Mouse (Mus musculus): Measurements from ENCODE around the gene Trpm2. TPM values are rescaled to one million over a fixed set of nuclear protein-coding genes. Genes with fewer than 3 reads are reported as not detected.
A peak's percentile ranks its signal among the peaks of the same experiment; 100 is the strongest.

The Trpm2 gene
- polyA plus RNA-seq, 1 experiment from 2014 or later: 0.85 TPM

- no peak overlapping the region for H3K9ac ChIP-seq (ENCODE audit: low read length)
- no peaks in the 10 kb centered on the region for H3K27me3 ChIP-seq (ENCODE audit: control insufficient read depth, insufficient read depth, low read length)
- H3K4me3 ChIP-seq (ENCODE audit: low read depth, low read length): no peak overlapping the region
- 82% methylated on average over 5 of the region's 5 CpGs for WGBS
- no peak for DNase-seq (ENCODE audit: low spot score)
- TF ChIP-seq CTCF (IDR thresholded peaks at IDR 0.05; ENCODE audit: low read depth) (peak; percentile 47), EP300 (optimal IDR thresholded peaks at IDR 0.05) (no peak)
- H3K9me3 ChIP-seq (ENCODE audit: control insufficient read depth, low read length): no peaks in the 10 kb centered on the region
- no peak overlapping the region for H3K4me2 ChIP-seq (replicated peaks; ENCODE audit: low read depth)
- H3K4me1 ChIP-seq (replicated peaks; ENCODE audit: control insufficient read depth, insufficient read depth): no peaks in the 10 kb centered on the region
- no peak overlapping the region for H3K27ac ChIP-seq (replicated peaks)
- ATAC-seq (ENCODE audit: low FRiP score, low TSS enrichment): no peak
- H3K36me3 ChIP-seq (ENCODE audit: control insufficient read depth, insufficient read depth, low read length): no peaks in the 10 kb centered on the region
Measured at GRCm38 (mm10) chr10:77882553-77882952, 87.8 kb downstream of the Trpm2 start.

GRCm38 (mm10) chr10:77880305-77880704 is 90.1 kb downstream of the Trpm2 start:
- TF ChIP-seq CTCF (IDR thresholded peaks at IDR 0.05; ENCODE audit: low read depth): no peak
- TF ChIP-seq EP300 (optimal IDR thresholded peaks at IDR 0.05): no peak
- no peaks in the 10 kb centered on the region for H3K36me3 ChIP-seq (ENCODE audit: control insufficient read depth, insufficient read depth, low read length)
- DNase-seq (ENCODE audit: low spot score) (no peak), ATAC-seq (ENCODE audit: low FRiP score, low TSS enrichment) (no peak)
- no peaks in the 10 kb centered on the region for H3K9me3 ChIP-seq (ENCODE audit: control insufficient read depth, low read length)
- no peaks in the 10 kb centered on the region for H3K4me1 ChIP-seq (replicated peaks; ENCODE audit: control insufficient read depth, insufficient read depth)
- H3K4me3 ChIP-seq (ENCODE audit: low read depth, low read length): no peak overlapping the region
- no peaks in the 10 kb centered on the region for H3K27me3 ChIP-seq (ENCODE audit: control insufficient read depth, insufficient read depth, low read length)
- 60% methylated on average over 3 of the region's 3 CpGs for WGBS
- no peak overlapping the region for H3K4me2 ChIP-seq (replicated peaks; ENCODE audit: low read depth)
- H3K27ac ChIP-seq (replicated peaks): no peak overlapping the region
- no peak overlapping the region for H3K9ac ChIP-seq (ENCODE audit: low read length)

GRCm38 (mm10) chr10:77878985-77879384 is 91.4 kb downstream of the Trpm2 start:
- H3K9me3 ChIP-seq (ENCODE audit: control insufficient read depth, low read length): no peaks in the 10 kb centered on the region
- no peaks in the 10 kb centered on the region for H3K4me1 ChIP-seq (replicated peaks; ENCODE audit: control insufficient read depth, insufficient read depth)
- ATAC-seq (ENCODE audit: low FRiP score, low TSS enrichment): no peak
- no peak overlapping the region for H3K9ac ChIP-seq (ENCODE audit: low read length)
- WGBS: 62% methylated on average over 6 of the region's 6 CpGs
- H3K36me3 ChIP-seq (ENCODE audit: control insufficient read depth, insufficient read depth, low read length): no peaks in the 10 kb centered on the region
- no peak overlapping the region for H3K4me3 ChIP-seq (ENCODE audit: low read depth, low read length)
- H3K27me3 ChIP-seq (ENCODE audit: control insufficient read depth, insufficient read depth, low read length): no peaks in the 10 kb centered on the region
- H3K27ac ChIP-seq (replicated peaks): no peak overlapping the region
- peak; percentile 33 for DNase-seq (ENCODE audit: low spot score)
- TF ChIP-seq CTCF (IDR thresholded peaks at IDR 0.05; ENCODE audit: low read depth): peak; percentile 68
- no peak for TF ChIP-seq EP300 (optimal IDR thresholded peaks at IDR 0.05)
- no peak overlapping the region for H3K4me2 ChIP-seq (replicated peaks; ENCODE audit: low read depth)

- H3K27me3 ChIP-seq (ENCODE audit: control insufficient read depth, insufficient read depth, low read length): no peaks in the 10 kb centered on the region
- H3K9me3 ChIP-seq (ENCODE audit: control insufficient read depth, low read length): no peaks in the 10 kb centered on the region
- no peak for ATAC-seq (ENCODE audit: low FRiP score, low TSS enrichment)
- 89% methylated on average over 7 of the region's 7 CpGs for WGBS
- H3K4me2 ChIP-seq (replicated peaks; ENCODE audit: low read depth): no peak overlapping the region
- no peak overlapping the region for H3K27ac ChIP-seq (replicated peaks)
- TF ChIP-seq CTCF (IDR thresholded peaks at IDR 0.05; ENCODE audit: low read depth) (no peak), EP300 (optimal IDR thresholded peaks at IDR 0.05) (no peak)
- no peak for DNase-seq (ENCODE audit: low spot score)
- H3K4me3 ChIP-seq (ENCODE audit: low read depth, low read length): no peak overlapping the region
- H3K9ac ChIP-seq (ENCODE audit: low read length): no peak overlapping the region
- H3K4me1 ChIP-seq (replicated peaks; ENCODE audit: control insufficient read depth, insufficient read depth): no peaks in the 10 kb centered on the region
- H3K36me3 ChIP-seq (ENCODE audit: control insufficient read depth, insufficient read depth, low read length): no peaks in the 10 kb centered on the region
Measured at GRCm38 (mm10) chr10:77869651-77870050, 100.7 kb downstream of the Trpm2 start.

- Histone ChIP-seq H3K27ac (replicated peaks) (no peak overlapping the region), H3K4me3 (ENCODE audit: low read depth, low read length) (no peak overlapping the region), H3K9ac (ENCODE audit: low read length) (no peak overlapping the region), H3K27me3 (ENCODE audit: control insufficient read depth, insufficient read depth, low read length) (no peaks in the 10 kb centered on the region), H3K4me2 (replicated peaks; ENCODE audit: low read depth) (no peak overlapping the region), H3K4me1 (replicated peaks; ENCODE audit: control insufficient read depth, insufficient read depth) (no peaks in the 10 kb centered on the region), H3K9me3 (ENCODE audit: control insufficient read depth, low read length) (no peaks in the 10 kb centered on the region), H3K36me3 (ENCODE audit: control insufficient read depth, insufficient read depth, low read length) (no peaks in the 10 kb centered on the region)
- TF ChIP-seq EP300 (optimal IDR thresholded peaks at IDR 0.05) (no peak), CTCF (IDR thresholded peaks at IDR 0.05; ENCODE audit: low read depth) (no peak)
- ATAC-seq (ENCODE audit: low FRiP score, low TSS enrichment) (no peak), DNase-seq (ENCODE audit: low spot score) (no peak)
- WGBS: 5% methylated on average over 1 of the region's 1 CpGs
Measured at GRCm38 (mm10) chr10:77867546-77867945, 102.8 kb downstream of the Trpm2 start.

GRCm38 (mm10) chr10:77864762-77865143 is 105.6 kb downstream of the Trpm2 start:
- no peaks in the 10 kb centered on the region for H3K27me3 ChIP-seq (ENCODE audit: control insufficient read depth, insufficient read depth, low read length)
- peak overlapping the region; percentile 27 for H3K4me3 ChIP-seq (ENCODE audit: low read depth, low read length)
- no peak for DNase-seq (ENCODE audit: low spot score)
- H3K9me3 ChIP-seq (ENCODE audit: control insufficient read depth, low read length): no peaks in the 10 kb centered on the region
- peak overlapping the region; percentile 49 for H3K4me2 ChIP-seq (replicated peaks; ENCODE audit: low read depth)
- WGBS: 29% methylated on average over 11 of the region's 11 CpGs
- H3K36me3 ChIP-seq (ENCODE audit: control insufficient read depth, insufficient read depth, low read length): no peaks in the 10 kb centered on the region
- 0 out of 2 replicates have a peak overlapping the region, but pooled peaks have one; percentile 40 for H3K27ac ChIP-seq (replicated peaks)
- H3K4me1 ChIP-seq (replicated peaks; ENCODE audit: control insufficient read depth, insufficient read depth): no peaks in the 10 kb centered on the region
- H3K9ac ChIP-seq (ENCODE audit: low read length): no peak overlapping the region
- no peak for ATAC-seq (ENCODE audit: low FRiP score, low TSS enrichment)
- TF ChIP-seq EP300 (optimal IDR thresholded peaks at IDR 0.05) (no peak), CTCF (IDR thresholded peaks at IDR 0.05; ENCODE audit: low read depth) (no peak)

Measured in stomach, postnatal 0 days (tissue).